Comparison of ENCODE assay signal across 17 mouse cellular contexts in the genomic region with DNA sequence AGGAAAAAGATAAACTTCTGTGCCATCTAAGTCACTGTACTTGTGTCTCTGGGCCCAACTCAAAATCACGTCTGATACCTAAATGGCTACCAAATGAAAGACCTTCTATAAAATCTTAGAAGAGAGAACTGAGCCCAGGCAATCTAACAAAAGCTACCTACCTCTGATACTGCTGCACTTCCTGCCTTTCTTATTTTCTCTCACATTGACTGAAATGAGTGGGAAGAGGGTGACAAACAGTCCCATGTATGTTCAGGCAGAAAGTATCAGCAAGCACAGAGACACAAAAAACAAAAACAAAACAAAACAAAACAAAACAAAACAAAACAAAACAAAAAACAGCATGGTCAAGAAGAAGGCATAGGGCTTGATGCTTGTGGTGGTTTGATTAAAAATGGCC.
DNase-seq lines count a peak whose midpoint lies in the region; ATAC-seq lines count a peak whose summit lies in the region.
"Had no signal": no experiment of that assay in that cellular context is flagged by ENCODE, and none has a peak within 500 bp of the region (broad histone marks: within the 10 kb centered on the region; RNA-seq: fewer than 3 reads in every experiment).

No protein-coding gene starts in this region.

- ATAC-seq in CD4-positive, CD25-positive, alpha-beta regulatory T cell, adult 4 months = peak; percentile 65
- ATAC-seq in activated CD4-positive, CD25-positive, alpha-beta regulatory T cell, adult 4 months = peak; percentile 42
- peak; percentile 52 for ATAC-seq in inflammation-experienced regulatory T-cells, adult 6 months
- ATAC-seq: forebrain, embryonic 13.5 days; forebrain, embryonic 15.5 days; forebrain, postnatal 0 days; Patski had no signal

- no peak for DNase-seq in adrenal gland, adult (ENCODE audit: inconsistent age in 2 of 2, low spot score in 1 of 2)
- DNase-seq in left cerebral cortex, postnatal 4 days = no peak
- DNase-seq: adrenal gland, adult 8-10 months; adrenal gland, postnatal 14 days; adrenal gland, postnatal 36 days; cerebellum, adult 11-12 months; cerebellum, adult 2 months; cerebellum, adult 9-10 months; cerebellum, postnatal 10 days; cerebellum, postnatal 25 days; forebrain, postnatal 0 days had no signal

- intact Hi-C loops in left cerebral cortex, postnatal 4 days (cut with DNase I) = no loop called here
